17 mouse cellular contexts compared by ENCODE assay signal in the genomic region with DNA sequence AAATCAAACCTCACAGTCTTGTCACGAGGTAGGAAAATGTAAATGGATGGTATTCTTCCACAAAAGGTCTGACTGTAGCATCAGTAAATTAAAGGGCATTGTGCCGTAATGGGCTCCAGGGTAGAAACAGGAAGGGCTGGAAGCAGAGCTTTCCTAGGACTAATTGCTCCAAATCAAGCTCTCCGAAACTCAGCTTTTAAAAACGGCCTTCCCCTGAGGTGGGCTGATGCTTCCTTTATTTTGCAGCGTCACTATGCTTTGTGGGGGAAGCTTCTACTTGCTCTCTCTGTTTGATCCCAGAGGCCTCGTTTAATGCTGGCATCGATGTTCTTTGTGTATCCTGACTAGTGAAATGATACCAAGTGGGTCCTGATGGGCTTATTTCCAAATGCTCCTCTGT.
DNase-seq lines count a peak whose midpoint lies in the region; ATAC-seq lines count a peak whose summit lies in the region.
"Had no signal": no experiment of that assay in that cellular context is flagged by ENCODE, and none has a peak within 500 bp of the region (broad histone marks: within the 10 kb centered on the region; RNA-seq: fewer than 3 reads in every experiment).

No protein-coding gene starts in this region.

- no peak overlapping the region for H3K4me2 ChIP-seq in forebrain, embryonic 13.5 days
- H3K4me2 ChIP-seq in forebrain, embryonic 16.5 days (ENCODE audit: low read length), result no peak overlapping the region
- no peak overlapping the region for H3K4me2 ChIP-seq in midbrain, embryonic 15.5 days
- H3K4me2 ChIP-seq in heart, embryonic 11.5 days, result no peak overlapping the region
- H3K4me2 ChIP-seq: embryonic facial prominence, embryonic 15.5 days; limb, embryonic 15.5 days had no signal

- ATAC-seq in forebrain, embryonic 13.5 days, result no peak
- ATAC-seq in forebrain, embryonic 16.5 days, result no peak
- no peak for ATAC-seq in midbrain, embryonic 15.5 days (replicated peaks)
- ATAC-seq in heart, embryonic 11.5 days (replicated peaks; ENCODE audit: insufficient number of reproducible peaks, low FRiP score, low TSS enrichment), result no peak
- ATAC-seq: liver, postnatal 0 days had no signal

- no peak for DNase-seq in forebrain, embryonic 10.5 days (ENCODE audit: extremely low spot score, low spot score)
- DNase-seq in R1 (ENCODE audit: low read depth, low spot score), result peak; percentile 11
- no peak for DNase-seq in adrenal gland, postnatal 25 days
- no peak for DNase-seq in gastrocnemius, postnatal 25 days
- DNase-seq: adrenal gland, adult 8-10 months; cerebellum, adult 8-10 months; heart, adult 2 months; kidney, adult 8-10 months; liver, postnatal 0 days; lung, postnatal 14 days; spleen, adult 18-20 months had no signal

- H3K9ac ChIP-seq in forebrain, embryonic 13.5 days, result no peak overlapping the region; the same call in 1 of the 2 replicates
- no peak overlapping the region for H3K9ac ChIP-seq in forebrain, embryonic 16.5 days (replicated peaks; ENCODE audit: low read depth, low read length)
- no peak overlapping the region for H3K9ac ChIP-seq in midbrain, embryonic 15.5 days
- no peak overlapping the region for H3K9ac ChIP-seq in heart, embryonic 11.5 days (ENCODE audit: low read depth, low read length)
- H3K9ac ChIP-seq: embryonic facial prominence, embryonic 15.5 days; limb, embryonic 15.5 days; liver, postnatal 0 days had no signal

- H3K36me3 ChIP-seq in forebrain, embryonic 13.5 days (ENCODE audit: poor library complexity, severe bottlenecking), result no peaks in the 10 kb centered on the region
- peaks cover 77% of the 10 kb centered on the region for H3K36me3 ChIP-seq in forebrain, embryonic 10.5 days (replicated peaks)
- H3K36me3 ChIP-seq in forebrain, embryonic 16.5 days (ENCODE audit: control insufficient read depth, insufficient read depth), result no peaks in the 10 kb centered on the region
- no peaks in the 10 kb centered on the region for H3K36me3 ChIP-seq in midbrain, embryonic 15.5 days (replicated peaks)
- H3K36me3 ChIP-seq in heart, embryonic 11.5 days (ENCODE audit: control insufficient read depth, insufficient read depth, low read length), result no peaks in the 10 kb centered on the region
- H3K36me3 ChIP-seq: embryonic facial prominence, embryonic 15.5 days; limb, embryonic 15.5 days had no signal

- H3K27ac ChIP-seq in forebrain, embryonic 13.5 days, result peak overlapping the region; percentile 15; the same call in 1 of the 2 replicates
- no peak overlapping the region for H3K27ac ChIP-seq in forebrain, embryonic 10.5 days
- peak overlapping the region; percentile 2; the same call in 1 of the 2 replicates for H3K27ac ChIP-seq in forebrain, embryonic 16.5 days (ENCODE audit: low read length)
- H3K27ac ChIP-seq in midbrain, embryonic 15.5 days, result peak overlapping the region; percentile 73
- H3K27ac ChIP-seq in heart, embryonic 11.5 days (ENCODE audit: low read depth, low read length), result no peak overlapping the region
- H3K27ac ChIP-seq: embryonic facial prominence, embryonic 15.5 days; heart, adult 2 months; limb, embryonic 15.5 days had no signal

- no peaks in the 10 kb centered on the region for H3K9me3 ChIP-seq in forebrain, embryonic 13.5 days (replicated peaks)
- H3K9me3 ChIP-seq in forebrain, embryonic 10.5 days, result no peaks in the 10 kb centered on the region
- no peaks in the 10 kb centered on the region for H3K9me3 ChIP-seq in forebrain, embryonic 16.5 days (ENCODE audit: control insufficient read depth, low read length)
- H3K9me3 ChIP-seq in midbrain, embryonic 15.5 days, result no peaks in the 10 kb centered on the region
- no peaks in the 10 kb centered on the region for H3K9me3 ChIP-seq in heart, embryonic 11.5 days (replicated peaks; ENCODE audit: control insufficient read depth, low read length)
- H3K9me3 ChIP-seq: embryonic facial prominence, embryonic 15.5 days; limb, embryonic 15.5 days had no signal

- 25% methylated on average over 7 of the region's 7 CpGs for WGBS in forebrain, embryonic 13.5 days
- WGBS in forebrain, embryonic 10.5 days, result 57% methylated on average over 7 of the region's 7 CpGs
- WGBS in forebrain, embryonic 16.5 days, result 19% methylated on average over 7 of the region's 7 CpGs
- WGBS in midbrain, embryonic 15.5 days, result 19% methylated on average over 7 of the region's 7 CpGs
- WGBS in heart, embryonic 11.5 days (ENCODE audit: insufficient replicate concordance), result 74% methylated on average over 7 of the region's 7 CpGs

- no peak overlapping the region for H3K4me3 ChIP-seq in forebrain, embryonic 13.5 days
- H3K4me3 ChIP-seq in forebrain, embryonic 10.5 days, result no peak overlapping the region
- H3K4me3 ChIP-seq in forebrain, embryonic 16.5 days (replicated peaks; ENCODE audit: low read length), result no peak overlapping the region
- no peak overlapping the region for H3K4me3 ChIP-seq in midbrain, embryonic 15.5 days
- no peak overlapping the region for H3K4me3 ChIP-seq in heart, embryonic 11.5 days (ENCODE audit: low read depth, low read length)
- H3K4me3 ChIP-seq: embryonic facial prominence, embryonic 15.5 days; heart, adult 2 months; limb, embryonic 15.5 days had no signal

- H3K4me1 ChIP-seq in forebrain, embryonic 13.5 days, result peaks cover 60% of the 10 kb centered on the region
- H3K4me1 ChIP-seq in forebrain, embryonic 10.5 days, result peaks cover 66% of the 10 kb centered on the region
- peaks cover 32% of the 10 kb centered on the region for H3K4me1 ChIP-seq in forebrain, embryonic 16.5 days (replicated peaks; ENCODE audit: control insufficient read depth, insufficient read depth, low read length)
- peaks cover 62% of the 10 kb centered on the region for H3K4me1 ChIP-seq in midbrain, embryonic 15.5 days
- peaks cover 15% of the 10 kb centered on the region; the same call in 1 of the 2 replicates for H3K4me1 ChIP-seq in heart, embryonic 11.5 days (ENCODE audit: control insufficient read depth, insufficient read depth, low read length)

- H3K27me3 ChIP-seq in forebrain, embryonic 13.5 days, result peaks cover 2% of the 10 kb centered on the region
- H3K27me3 ChIP-seq in forebrain, embryonic 10.5 days (ENCODE audit: poor library complexity, severe bottlenecking), result peaks cover 13% of the 10 kb centered on the region; the same call in 1 of the 2 replicates
- H3K27me3 ChIP-seq in forebrain, embryonic 16.5 days (replicated peaks; ENCODE audit: control insufficient read depth, insufficient read depth, low read length), result no peaks in the 10 kb centered on the region
- no peaks in the 10 kb centered on the region for H3K27me3 ChIP-seq in midbrain, embryonic 15.5 days (replicated peaks)
- no peaks in the 10 kb centered on the region for H3K27me3 ChIP-seq in heart, embryonic 11.5 days (ENCODE audit: control insufficient read depth, insufficient read depth, low read length)
- H3K27me3 ChIP-seq: embryonic facial prominence, embryonic 15.5 days; limb, embryonic 15.5 days had no signal

Comparison
In these comparisons a context has a peak if more than half of its experiments do, and no peak if none do; other contexts are left out.
1. H3K27ac ChIP-seq: peak in forebrain, embryonic 13.5 days (single experiment), forebrain, embryonic 16.5 days (single experiment) and midbrain, embryonic 15.5 days (single experiment); none in forebrain, embryonic 10.5 days (single experiment) and heart, embryonic 11.5 days (single experiment).